Mouse (Mus musculus) liver, embryonic 16.5 days (tissue): ENCODE results near the gene Rarres1. TPM values are rescaled to one million over a fixed set of nuclear protein-coding genes. Genes with fewer than 3 reads are reported as not detected.

Source experiments
- ATAC-seq: fragments of 200-750 bp; cut with Nextera tagmentation; 2 replicates; pipeline ENCODE4 v1.8.0; 2017; ENCODE audit warnings: low read depth, mild to moderate bottlenecking, moderate number of reproducible peaks, moderate library complexity
- H3K27ac ChIP-seq: fragments of 300-500 bp; sonication (generic); 2 replicates; pipeline ENCODE4 v1.5.1; 2014; ENCODE audit warnings: mild to moderate bottlenecking, low read length
- H3K27me3 ChIP-seq: fragments of 300-500 bp; sonication (generic); 2 replicates; pipeline ENCODE4 v1.6.1; 2014; ENCODE audit warnings: low read depth, low read length, mixed read lengths; ENCODE audit not compliant: control insufficient read depth, insufficient read depth
- H3K36me3 ChIP-seq: fragments of 300-500 bp; sonication (generic); 2 replicates; pipeline ENCODE4 v1.6.1; 2014; ENCODE audit warnings: mild to moderate bottlenecking; ENCODE audit not compliant: control insufficient read depth, insufficient read depth
- H3K4me1 ChIP-seq: fragments of 300-500 bp; sonication (generic); 2 replicates; pipeline ENCODE4 v1.6.1; 2014; ENCODE audit warnings: low read depth, low read length, mixed read lengths; ENCODE audit not compliant: control insufficient read depth
- H3K4me2 ChIP-seq: fragments of 300-500 bp; sonication (generic); 2 replicates; pipeline ENCODE4 v1.6.1; 2014; ENCODE audit warnings: low read depth, low read length, mixed read lengths
- H3K4me3 ChIP-seq: fragments of 300-500 bp; sonication (generic); 2 replicates; pipeline ENCODE4 v1.5.1; 2014; ENCODE audit warnings: low read depth, mild to moderate bottlenecking, low read length
- H3K9ac ChIP-seq: fragments of 300-500 bp; sonication (generic); 2 replicates; pipeline ENCODE4 v1.6.1; 2014; ENCODE audit warnings: low read depth, low read length
- H3K9me3 ChIP-seq: fragments of 300-500 bp; sonication (generic); replicated peaks from 2 replicates; pipeline ENCODE4 v1.6.1; 2016; ENCODE audit warnings: low read length; ENCODE audit not compliant: control insufficient read depth
- WGBS: fragments of 180-500 bp; shearing (Covaris S2); extraction: QIAGEN DNeasy Blood & Tissue Kit; methylation state at CpG from one replicate; pipeline ENCODE4 v1.1.7; 2014; ENCODE audit not compliant: insufficient replicate concordance; 5-methylcytosine and 5-hydroxymethylcytosine counted together
- polyA plus RNA-seq: library from polyadenylated mRNA; unstranded; fragments of >200 nt; fragmentation: Nextera tagmentation; extraction: Ambion mirVana; gene quantifications from 2 replicates; pipeline ENCODE4 v1.2.1, GENCODE M21; 2015

Rarres1 gene
- polyA plus RNA-seq, 1 experiment from 2014 or later = 4.3 TPM

DNA sequence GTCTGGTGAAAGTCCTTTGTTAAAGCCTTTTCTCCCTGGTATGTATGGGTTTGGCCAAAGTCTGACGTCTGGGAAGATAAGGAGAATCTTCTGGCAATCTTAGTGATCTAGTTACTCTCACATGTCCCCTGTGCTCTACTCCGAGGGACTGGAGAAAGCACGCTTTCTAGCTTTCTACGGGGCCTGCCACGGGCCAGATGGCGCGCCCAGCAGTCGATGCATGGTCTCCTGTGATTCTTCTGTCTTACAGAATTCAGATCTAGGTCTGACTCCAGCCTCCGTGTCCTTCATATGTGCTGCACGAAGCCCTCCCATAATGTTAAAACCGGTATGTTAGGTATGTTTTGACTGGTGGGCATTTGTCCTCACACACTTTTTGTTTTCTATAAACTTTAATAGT lies 35.5 kb downstream of the Rarres1 start:
- Histone ChIP-seq H3K27ac (no peak overlapping the region), H3K9me3 (no peaks in the 10 kb centered on the region), H3K9ac (no peak overlapping the region), H3K4me2 (no peak overlapping the region), H3K36me3 (no peaks in the 10 kb centered on the region; the same call in none of the 2 replicates), H3K27me3 (no peaks in the 10 kb centered on the region), H3K4me3 (no peak overlapping the region), H3K4me1 (no peaks in the 10 kb centered on the region)
- ATAC-seq = no peak
- 77% methylated on average over 11 of the region's 11 CpGs for whole genome bisulfite sequencing

DNA sequence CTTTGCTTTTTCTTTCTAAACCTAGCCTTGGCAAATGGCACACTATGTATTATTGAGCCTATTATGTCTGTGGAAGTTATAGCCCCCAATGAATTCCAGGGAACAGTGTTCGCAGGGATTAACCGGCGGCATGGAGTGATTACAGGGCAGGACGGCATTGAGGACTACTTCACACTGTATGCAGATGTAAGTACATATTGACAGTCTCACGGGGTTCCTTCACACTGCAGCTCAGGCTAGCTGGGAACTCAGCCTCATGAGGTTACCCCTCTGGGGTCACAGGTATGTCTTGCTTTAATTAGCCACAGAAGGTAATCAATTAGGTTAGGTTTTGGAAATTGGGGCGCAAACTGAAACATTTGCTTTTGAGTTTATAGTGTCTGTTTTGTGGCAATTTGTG lies 41.9 kb downstream of the Rarres1 start:
- Histone ChIP-seq H3K9ac (no peak overlapping the region), H3K27me3 (no peaks in the 10 kb centered on the region), H3K4me3 (no peak overlapping the region), H3K36me3 (peaks cover 2% of the 10 kb centered on the region), H3K4me1 (peaks cover 3% of the 10 kb centered on the region; the same call in 1 of the 2 replicates), H3K27ac (no peak overlapping the region), H3K9me3 (no peaks in the 10 kb centered on the region), H3K4me2 (no peak overlapping the region)
- no peak for ATAC-seq
- 80% methylated on average over 6 of the region's 6 CpGs for WGBS

DNA sequence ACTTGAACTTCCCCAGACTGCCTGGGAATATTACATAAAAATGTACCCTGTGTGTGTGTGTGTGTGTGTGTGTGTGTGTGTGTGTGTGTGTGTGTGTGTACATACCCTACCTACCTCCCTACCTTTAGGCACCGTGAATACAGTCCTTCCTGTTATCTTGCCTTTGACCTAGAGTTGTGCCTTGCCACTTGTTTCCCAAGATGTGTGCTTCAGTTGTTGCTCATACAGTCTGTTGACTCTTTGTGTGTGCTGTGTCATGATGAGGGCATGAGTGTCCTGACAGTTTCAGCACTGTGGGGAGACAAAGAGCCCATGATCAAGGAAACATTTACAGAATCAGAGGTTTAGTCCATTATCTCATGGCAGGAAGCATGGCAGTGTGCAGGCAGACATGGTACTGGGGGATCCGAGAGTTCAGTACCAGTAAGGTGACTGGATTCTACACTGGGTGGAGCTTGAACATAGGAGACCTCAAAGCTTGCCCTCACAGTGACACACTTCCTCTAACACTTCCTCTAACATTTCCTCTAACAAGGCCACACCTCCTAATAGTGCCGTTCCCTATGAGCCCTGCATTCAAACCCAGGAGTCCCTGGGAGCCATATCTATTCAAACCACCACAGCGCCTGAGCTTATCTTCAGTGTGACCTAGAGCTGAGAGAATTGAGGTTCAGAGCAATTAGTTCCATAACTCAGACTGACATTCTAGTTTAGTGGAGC lies 43.8 kb downstream of the Rarres1 start:
- H3K4me1 ChIP-seq = peaks cover 3% of the 10 kb centered on the region; the same call in 1 of the 2 replicates
- H3K4me2 ChIP-seq = no peak overlapping the region
- H3K4me3 ChIP-seq = no peak overlapping the region
- WGBS = 47% methylated on average over 4 of the region's 4 CpGs
- H3K9me3 ChIP-seq = no peaks in the 10 kb centered on the region
- no peak overlapping the region for H3K27ac ChIP-seq
- H3K36me3 ChIP-seq = peaks cover 2% of the 10 kb centered on the region; the same call in 1 of the 2 replicates
- H3K27me3 ChIP-seq = no peaks in the 10 kb centered on the region
- H3K9ac ChIP-seq = no peak overlapping the region
- ATAC-seq = peak; percentile 74

DNA sequence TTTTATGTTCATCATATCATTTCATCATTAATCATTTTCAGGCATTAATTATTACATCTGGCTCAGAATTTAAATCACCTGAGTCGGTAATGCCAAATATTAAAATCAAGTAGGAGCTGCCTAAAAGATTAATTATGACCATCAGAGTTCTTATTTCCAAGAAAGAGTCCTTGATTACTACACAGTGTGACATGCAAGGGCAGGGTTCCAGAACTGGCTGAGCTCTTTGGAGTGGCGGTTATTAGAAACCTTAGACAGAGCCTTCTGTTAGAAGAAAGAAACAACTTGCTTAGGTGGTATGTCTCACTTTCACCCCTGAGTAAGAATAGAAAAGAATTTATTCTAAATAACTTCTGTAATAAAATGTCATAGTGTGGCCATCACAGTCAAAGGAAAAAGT lies 48.0 kb downstream of the Rarres1 start:
- Histone ChIP-seq H3K4me1 (peaks cover 10% of the 10 kb centered on the region), H3K27ac (no peak overlapping the region), H3K9me3 (no peaks in the 10 kb centered on the region), H3K9ac (no peak overlapping the region), H3K4me3 (no peak overlapping the region), H3K36me3 (no peaks in the 10 kb centered on the region), H3K27me3 (no peaks in the 10 kb centered on the region), H3K4me2 (no peak overlapping the region)
- WGBS = 79% methylated on average over 2 of the region's 2 CpGs
- ATAC-seq = no peak

DNA sequence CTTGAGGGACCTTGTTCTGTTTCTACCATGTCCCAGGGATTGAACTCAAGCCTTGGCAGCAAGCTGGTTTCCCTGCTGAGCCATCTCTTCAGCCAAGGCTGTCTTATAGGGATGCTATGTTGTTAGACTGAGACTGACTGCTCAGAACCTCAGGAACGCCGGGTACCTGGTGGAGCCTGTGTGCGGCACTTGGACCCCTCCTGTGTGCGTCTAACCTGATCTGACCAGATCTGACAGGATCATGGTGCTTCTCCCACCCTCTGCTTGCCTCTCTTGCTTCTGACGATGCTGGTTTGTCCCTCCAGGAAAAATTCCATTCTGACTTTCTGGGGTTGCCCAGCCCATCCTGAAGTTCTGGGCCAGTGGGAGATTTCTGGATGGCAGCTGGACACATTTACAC lies 48.7 kb downstream of the Rarres1 start:
- WGBS = 83% methylated on average over 5 of the region's 5 CpGs
- H3K9ac ChIP-seq = no peak overlapping the region
- no peak overlapping the region for H3K4me3 ChIP-seq
- H3K27me3 ChIP-seq = no peaks in the 10 kb centered on the region
- no peak overlapping the region for H3K4me2 ChIP-seq
- no peaks in the 10 kb centered on the region for H3K9me3 ChIP-seq
- H3K4me1 ChIP-seq = peaks cover 7% of the 10 kb centered on the region
- ATAC-seq = no peak
- no peaks in the 10 kb centered on the region for H3K36me3 ChIP-seq
- H3K27ac ChIP-seq = no peak overlapping the region

DNA sequence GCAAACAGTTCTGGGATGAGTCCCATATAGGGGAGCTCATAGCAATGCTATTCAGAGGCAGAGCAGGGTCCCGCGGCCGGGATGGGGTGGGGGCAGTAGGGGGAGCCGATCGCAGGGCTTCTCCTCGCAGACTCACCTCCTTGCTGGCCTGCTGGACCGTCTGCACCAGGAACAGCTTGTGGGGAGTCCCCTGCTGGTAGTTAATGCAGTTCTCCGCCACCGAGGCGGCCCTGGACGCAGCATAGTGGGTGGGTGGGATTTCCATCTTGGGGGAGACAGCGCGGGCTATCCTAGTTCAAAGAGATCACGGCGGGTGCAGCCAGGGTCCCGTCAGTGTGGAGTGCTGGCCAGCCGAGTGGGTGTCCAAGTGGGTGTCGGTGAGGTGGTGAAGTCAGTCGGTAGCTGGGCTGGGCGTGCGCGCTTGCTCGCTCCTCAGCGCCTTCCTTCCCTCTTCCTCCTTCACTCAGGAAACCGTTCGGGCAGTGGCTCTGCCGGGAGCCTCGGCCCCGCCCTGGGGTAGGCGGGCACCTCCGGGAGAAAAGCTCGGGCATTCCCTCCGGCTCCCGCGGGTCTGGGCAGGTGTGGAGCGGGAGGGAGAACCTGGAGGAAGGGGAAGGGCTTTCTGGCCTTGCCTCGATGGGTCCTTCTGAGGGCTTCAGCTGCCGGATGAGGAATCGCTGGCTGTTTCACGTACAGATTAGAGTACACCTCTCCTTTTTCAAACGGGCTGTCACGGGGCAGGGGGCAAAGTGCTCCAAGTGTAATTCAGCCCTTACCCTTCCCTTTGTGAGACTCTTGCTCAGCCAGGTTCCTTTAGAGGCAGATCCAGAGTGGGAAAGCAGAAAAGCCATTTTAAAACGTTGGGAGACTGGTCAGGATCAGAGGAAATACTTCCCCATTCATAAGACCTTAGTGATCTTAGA lies 51.6 kb downstream of the Rarres1 start, which contains the start of gene Lxn:
Lxn (minus strand) TSS at position 477 of the 923 bp plus-strand sequence.
- Histone ChIP-seq H3K4me3 (peak within 1 kb of the TSS; percentile 66), H3K9ac (peak within 1 kb of the TSS; percentile 61), H3K27me3 (no peaks in the 10 kb centered on the region), H3K4me1 (peaks cover 7% of the 10 kb centered on the region), H3K9me3 (no peaks in the 10 kb centered on the region), H3K4me2 (peak within 1 kb of the TSS; percentile 80), H3K27ac (peak within 1 kb of the TSS; percentile 34; the same call in 1 of the 2 replicates), H3K36me3 (peaks cover 7% of the 10 kb centered on the region)
- WGBS = 2% methylated on average over 43 of the region's 43 CpGs
- ATAC-seq = peak; percentile 86

DNA sequence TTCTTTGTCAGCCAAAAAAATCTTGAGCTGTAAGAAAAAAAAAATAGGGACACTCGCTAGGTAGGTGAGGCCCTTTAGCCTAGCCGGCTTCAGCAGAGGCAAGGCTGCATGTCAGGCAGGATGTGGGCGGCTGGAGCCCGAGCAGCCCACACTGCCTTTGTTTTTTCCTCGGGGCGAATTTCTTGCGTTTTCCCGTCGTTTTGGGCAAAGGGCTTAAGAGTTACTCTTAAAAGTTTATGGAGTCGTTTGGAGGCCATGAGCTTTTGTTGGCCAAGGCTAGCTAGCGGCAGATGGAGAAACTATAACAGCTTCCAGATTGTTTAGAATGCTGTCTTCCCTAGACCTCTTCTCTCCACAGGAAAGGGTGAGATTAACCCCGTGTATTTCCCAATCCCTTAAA lies 52.3 kb downstream of the Rarres1 start:
- peak overlapping the region; percentile 66 for H3K4me3 ChIP-seq
- H3K9ac ChIP-seq = peak overlapping the region; percentile 61
- H3K27ac ChIP-seq = peak overlapping the region; percentile 34; the same call in 1 of the 2 replicates
- peak overlapping the region; percentile 80 for H3K4me2 ChIP-seq
- H3K9me3 ChIP-seq = no peaks in the 10 kb centered on the region
- peaks cover 7% of the 10 kb centered on the region for H3K4me1 ChIP-seq
- no peaks in the 10 kb centered on the region for H3K27me3 ChIP-seq
- 0 out of 2 replicates have a peak, but pooled peaks have one; percentile 13 for ATAC-seq
- 5% methylated on average over 12 of the region's 12 CpGs for WGBS
- peaks cover 7% of the 10 kb centered on the region for H3K36me3 ChIP-seq

DNA sequence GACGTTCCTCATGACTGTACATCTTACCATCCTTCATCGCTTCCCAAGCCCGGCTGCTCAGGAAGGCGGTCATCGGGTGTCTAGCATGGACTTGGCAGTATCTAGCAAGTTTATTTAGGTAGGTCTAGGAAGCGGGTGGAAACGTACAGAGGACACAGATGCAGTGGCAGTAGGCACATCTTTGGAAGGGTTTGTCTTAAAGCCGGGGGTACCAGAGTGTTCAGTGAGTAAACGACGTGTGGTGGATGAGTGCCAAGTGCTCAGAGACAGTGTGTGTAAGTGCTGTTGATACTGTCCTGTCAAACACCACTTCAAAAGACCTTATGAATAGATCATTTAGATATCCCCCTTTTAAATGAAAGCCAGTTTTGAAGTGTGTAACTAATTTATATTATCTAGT lies 52.7 kb downstream of the Rarres1 start:
- Histone ChIP-seq H3K27me3 (no peaks in the 10 kb centered on the region), H3K36me3 (peaks cover 7% of the 10 kb centered on the region), H3K4me3 (no peak overlapping the region), H3K9ac (no peak overlapping the region), H3K27ac (no peak overlapping the region), H3K4me2 (0 out of 2 replicates have a peak overlapping the region, but pooled peaks have one; percentile 13), H3K9me3 (no peaks in the 10 kb centered on the region), H3K4me1 (peaks cover 7% of the 10 kb centered on the region)
- 52% methylated on average over 10 of the region's 10 CpGs for WGBS
- ATAC-seq = no peak
